Mouse (Mus musculus): ENCODE measurements around the gene Exoc3l2.
A peak's percentile ranks its signal among the peaks of the same experiment; 100 is the strongest.

DNA sequence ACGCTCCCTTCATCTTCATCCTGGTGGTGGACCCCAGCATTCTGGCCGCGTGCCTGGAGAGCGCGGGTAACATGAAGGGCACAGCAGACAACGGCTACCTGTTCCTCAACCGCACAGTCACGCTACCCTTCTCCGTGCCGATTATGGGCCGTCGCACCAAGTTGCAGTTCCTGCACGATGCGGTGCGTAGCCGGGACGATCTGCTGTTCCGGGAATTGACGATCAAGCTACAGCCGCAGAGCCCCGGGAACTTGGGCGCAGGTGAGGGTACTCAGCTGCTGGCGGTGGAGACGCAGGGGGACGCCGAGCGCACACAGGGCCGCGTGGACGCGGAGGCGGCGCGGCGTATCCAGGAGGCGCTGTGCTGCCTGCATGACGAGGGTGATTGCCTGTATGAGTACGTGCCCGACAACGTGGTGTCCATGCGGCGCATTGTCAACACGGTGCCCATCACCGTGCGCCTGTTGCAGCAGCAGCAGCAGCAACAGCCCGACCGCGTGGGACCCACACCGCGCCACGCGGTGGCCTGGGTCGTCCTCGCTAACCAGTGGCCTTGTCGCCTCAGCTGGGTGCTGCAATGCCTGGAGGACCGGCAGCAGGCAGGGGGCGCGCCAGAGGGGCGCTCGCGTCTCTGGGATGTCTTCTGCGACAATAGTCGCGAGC, 60.8 kb downstream of the Exoc3l2 start:
- TF ChIP-seq CTCF (IDR thresholded peaks at IDR 0.05; ENCODE audit: control insufficient read depth, insufficient read depth, insufficient read length): peak; percentile 21
- no peak for TF ChIP-seq USF1 (IDR thresholded peaks at IDR 0.05; ENCODE audit: low read depth)
- no peak for TF ChIP-seq MYOG (IDR thresholded peaks at IDR 0.05; ENCODE audit: control insufficient read depth, extremely low read depth, insufficient read length)
- no peak for TF ChIP-seq MYOD1 (IDR thresholded peaks at IDR 0.05; ENCODE audit: control insufficient read depth, insufficient read length, low read depth)
